Mouse (Mus musculus): Measurements from ENCODE around the gene Sorcs2. TPM values are rescaled to one million over a fixed set of nuclear protein-coding genes. Genes with fewer than 3 reads are reported as not detected.

The Sorcs2 gene
- polyA plus RNA-seq, 1 experiment, result not detected

GRCm38 (mm10) chr5:36134302-36134701 is 263.6 kb downstream of the Sorcs2 start:
- H3K4me3 ChIP-seq (ENCODE audit: insufficient read depth, low read depth, low read length), result no peak overlapping the region
- H3K27ac ChIP-seq (ENCODE audit: insufficient read depth, low read depth, low read length), result no peak overlapping the region
- 83% methylated on average over 6 of the region's 6 CpGs for WGBS
- H3K4me1 ChIP-seq (ENCODE audit: control insufficient read depth, insufficient read depth, low read length), result peaks cover 16% of the 10 kb centered on the region
- TF ChIP-seq POLR2A (IDR thresholded peaks at IDR 0.05; ENCODE audit: insufficient read depth, low read depth, low read length) (no peak), CTCF (IDR thresholded peaks at IDR 0.05; ENCODE audit: insufficient read depth, low read depth, low read length) (no peak)

DNA sequence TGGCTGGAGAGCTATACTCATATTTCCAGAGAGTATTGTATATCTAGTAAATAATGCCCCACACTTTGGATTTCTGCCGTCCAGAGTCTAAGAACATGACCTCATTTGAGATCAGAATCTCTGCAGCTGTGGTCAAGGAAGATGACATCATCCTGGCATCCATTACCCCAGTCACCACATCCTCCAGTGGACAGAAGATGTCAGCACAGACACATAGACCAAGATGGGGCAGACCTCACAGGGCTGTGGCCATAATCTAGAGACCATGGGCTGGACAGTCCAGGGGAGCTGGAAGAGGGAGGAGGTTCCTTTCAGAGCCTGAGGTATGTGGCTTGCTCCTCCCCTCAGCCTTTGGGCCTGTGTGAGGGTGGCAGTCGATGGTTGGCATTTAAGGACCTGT is 264.0 kb downstream of the Sorcs2 start:
- no peak for TF ChIP-seq CTCF (IDR thresholded peaks at IDR 0.05; ENCODE audit: insufficient read depth, low read depth, low read length)

GRCm38 (mm10) chr5:36130393-36131011 is 267.4 kb downstream of the Sorcs2 start:
- H3K4me3 ChIP-seq (ENCODE audit: insufficient read depth, low read depth, low read length), result no peak overlapping the region
- H3K27ac ChIP-seq (ENCODE audit: insufficient read depth, low read depth, low read length), result no peak overlapping the region
- 67% methylated on average over 8 of the region's 8 CpGs for WGBS
- TF ChIP-seq POLR2A (IDR thresholded peaks at IDR 0.05; ENCODE audit: insufficient read depth, low read depth, low read length) (no peak), CTCF (IDR thresholded peaks at IDR 0.05; ENCODE audit: insufficient read depth, low read depth, low read length) (no peak)
- H3K4me1 ChIP-seq (ENCODE audit: control insufficient read depth, insufficient read depth, low read length), result peaks cover 20% of the 10 kb centered on the region

More for the DNA sequence above, 264.0 kb downstream of the Sorcs2 start:
- Histone ChIP-seq H3K4me1 (ENCODE audit: control insufficient read depth, insufficient read depth, low read length) (peaks cover 20% of the 10 kb centered on the region), H3K27ac (ENCODE audit: insufficient read depth, low read depth, low read length) (no peak overlapping the region), H3K4me3 (ENCODE audit: insufficient read depth, low read depth, low read length) (no peak overlapping the region)
- WGBS, result 68% methylated on average over 2 of the region's 2 CpGs

DNA sequence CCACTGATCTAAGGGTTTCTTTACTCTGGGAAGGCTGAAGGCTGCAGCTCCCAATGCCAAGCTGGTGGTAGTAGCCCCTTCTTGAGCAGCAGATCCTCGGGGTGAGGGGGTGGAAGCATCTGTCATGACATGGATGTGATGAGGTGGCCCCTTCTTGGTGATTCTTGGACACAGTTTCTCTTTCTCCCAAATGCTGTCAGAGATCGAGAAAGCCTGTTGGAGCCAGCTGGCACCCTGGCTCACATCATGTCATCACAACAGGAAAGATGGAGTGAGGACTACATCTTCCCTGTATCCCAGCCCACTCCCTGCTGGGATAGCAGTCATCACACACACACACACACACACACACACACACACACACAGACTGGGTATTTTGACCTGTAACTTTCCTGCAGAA is 268.3 kb downstream of the Sorcs2 start:
- no peak overlapping the region for H3K27ac ChIP-seq (ENCODE audit: insufficient read depth, low read depth, low read length)
- H3K4me3 ChIP-seq (ENCODE audit: insufficient read depth, low read depth, low read length), result no peak overlapping the region
- peaks cover 25% of the 10 kb centered on the region for H3K4me1 ChIP-seq (ENCODE audit: control insufficient read depth, insufficient read depth, low read length)
- WGBS, result 47% methylated on average over 2 of the region's 2 CpGs
- TF ChIP-seq POLR2A (IDR thresholded peaks at IDR 0.05; ENCODE audit: insufficient read depth, low read depth, low read length), result no peak
- TF ChIP-seq CTCF (IDR thresholded peaks at IDR 0.05; ENCODE audit: insufficient read depth, low read depth, low read length), result no peak

DNA sequence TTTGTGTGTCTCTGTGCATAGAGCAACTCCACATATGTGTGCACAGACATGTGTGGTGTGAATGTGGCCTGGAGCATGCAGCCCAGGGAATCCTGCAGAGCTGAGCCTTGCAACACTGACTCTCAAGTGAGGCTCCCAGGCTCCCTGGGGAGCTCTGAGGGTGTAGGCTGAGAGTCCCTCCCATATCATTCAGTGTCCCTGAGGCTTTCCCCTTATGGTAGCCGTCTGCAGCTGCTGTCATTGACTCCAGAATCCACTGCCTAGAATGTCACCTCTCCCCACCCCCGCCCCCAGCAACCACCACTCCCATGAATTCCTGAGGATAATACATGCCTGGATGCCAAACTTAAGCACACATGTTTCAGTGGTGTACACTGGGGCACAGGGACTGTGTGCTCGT is 269.4 kb downstream of the Sorcs2 start:
- 54% methylated on average over 3 of the region's 3 CpGs for WGBS

DNA sequence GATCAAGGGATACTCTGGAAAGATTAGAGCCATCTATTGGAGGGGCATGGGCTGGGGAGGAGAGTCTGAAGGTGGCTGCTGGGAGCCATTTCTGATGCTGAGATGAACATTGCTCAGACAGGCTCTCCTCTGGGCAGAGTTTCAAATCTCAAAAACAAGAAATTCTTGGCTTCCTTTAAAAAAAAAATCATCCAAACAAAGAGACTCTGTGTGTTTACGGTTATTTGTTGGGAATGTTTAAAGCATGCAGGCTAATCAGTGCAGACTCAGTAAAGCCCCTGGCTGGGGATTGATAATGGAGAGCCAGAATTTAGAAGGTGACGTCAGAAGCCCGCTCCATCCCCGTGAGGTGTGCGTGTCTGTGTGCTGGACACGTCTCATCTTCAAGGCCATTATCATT is 272.9 kb downstream of the Sorcs2 start:
- no peak for TF ChIP-seq CTCF (IDR thresholded peaks at IDR 0.05; ENCODE audit: insufficient read depth, low read depth, low read length)
- TF ChIP-seq POLR2A (IDR thresholded peaks at IDR 0.05; ENCODE audit: insufficient read depth, low read depth, low read length), result no peak
- WGBS, result 67% methylated on average over 6 of the region's 6 CpGs
- peaks cover 38% of the 10 kb centered on the region for H3K4me1 ChIP-seq (ENCODE audit: control insufficient read depth, insufficient read depth, low read length)
- H3K4me3 ChIP-seq (ENCODE audit: insufficient read depth, low read depth, low read length), result no peak overlapping the region
- H3K27ac ChIP-seq (ENCODE audit: insufficient read depth, low read depth, low read length), result no peak overlapping the region

More for the DNA sequence above, 269.4 kb downstream of the Sorcs2 start:
- no peak for TF ChIP-seq POLR2A (IDR thresholded peaks at IDR 0.05; ENCODE audit: insufficient read depth, low read depth, low read length)
- TF ChIP-seq CTCF (IDR thresholded peaks at IDR 0.05; ENCODE audit: insufficient read depth, low read depth, low read length), result no peak
- Histone ChIP-seq H3K4me1 (ENCODE audit: control insufficient read depth, insufficient read depth, low read length) (peaks cover 32% of the 10 kb centered on the region), H3K4me3 (ENCODE audit: insufficient read depth, low read depth, low read length) (no peak overlapping the region), H3K27ac (ENCODE audit: insufficient read depth, low read depth, low read length) (no peak overlapping the region)

- no peak overlapping the region for H3K4me3 ChIP-seq (ENCODE audit: insufficient read depth, low read depth, low read length)
- WGBS, result 64% methylated on average over 10 of the region's 10 CpGs
- no peak overlapping the region for H3K27ac ChIP-seq (ENCODE audit: insufficient read depth, low read depth, low read length)
- no peak for TF ChIP-seq CTCF (IDR thresholded peaks at IDR 0.05; ENCODE audit: insufficient read depth, low read depth, low read length)
- no peak for TF ChIP-seq POLR2A (IDR thresholded peaks at IDR 0.05; ENCODE audit: insufficient read depth, low read depth, low read length)
- peaks cover 27% of the 10 kb centered on the region for H3K4me1 ChIP-seq (ENCODE audit: control insufficient read depth, insufficient read depth, low read length)
Observed at GRCm38 (mm10) chr5:36122987-36123386, 275.0 kb downstream of the Sorcs2 start.

DNA sequence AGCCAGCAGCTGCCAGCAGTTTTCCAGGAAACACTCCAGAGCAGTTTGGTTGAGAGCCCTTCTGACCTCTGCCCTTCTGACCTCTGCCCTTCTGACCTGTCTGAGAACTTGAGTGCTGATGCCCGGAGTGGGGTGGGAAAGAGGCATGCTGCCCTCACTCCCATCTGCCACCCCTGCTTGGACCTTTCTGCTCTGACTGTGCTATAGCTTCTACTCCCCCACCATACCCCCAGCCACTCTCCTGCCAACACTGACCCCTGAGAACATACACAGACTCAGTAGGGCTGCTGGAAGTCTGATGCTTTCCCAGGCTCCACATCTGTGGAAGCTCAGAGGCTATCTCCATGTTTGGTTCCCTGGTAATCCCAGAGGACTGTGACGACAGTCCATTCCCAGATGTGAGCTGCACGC is 277.0 kb downstream of the Sorcs2 start:
- Histone ChIP-seq H3K27ac (ENCODE audit: insufficient read depth, low read depth, low read length) (no peak overlapping the region), H3K4me1 (ENCODE audit: control insufficient read depth, insufficient read depth, low read length) (peaks cover 27% of the 10 kb centered on the region), H3K4me3 (ENCODE audit: insufficient read depth, low read depth, low read length) (no peak overlapping the region)
- no peak for TF ChIP-seq POLR2A (IDR thresholded peaks at IDR 0.05; ENCODE audit: insufficient read depth, low read depth, low read length)
- WGBS, result 73% methylated on average over 3 of the region's 3 CpGs

DNA sequence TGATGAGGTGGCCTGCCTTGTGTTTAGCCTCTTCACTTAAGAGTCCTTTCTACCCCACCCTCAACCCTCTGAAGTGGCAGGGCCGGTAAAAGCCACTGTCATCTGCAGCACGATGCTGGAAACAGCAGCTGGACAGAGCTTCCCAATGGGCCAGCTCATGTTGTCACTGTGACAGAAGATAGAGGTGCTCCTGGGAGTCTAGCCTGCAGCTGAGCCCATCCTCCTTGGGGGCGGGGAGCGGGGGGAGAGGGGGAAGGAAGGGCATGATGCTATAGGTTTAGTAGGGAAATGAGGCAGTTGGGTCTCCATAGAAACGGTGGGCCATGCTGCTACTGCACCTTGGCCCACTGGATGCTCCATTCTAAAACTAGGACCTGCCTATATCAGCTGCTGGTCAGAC is 279.9 kb downstream of the Sorcs2 start:
- 65% methylated on average over 5 of the region's 5 CpGs for WGBS
- Histone ChIP-seq H3K27ac (ENCODE audit: insufficient read depth, low read depth, low read length) (no peak overlapping the region), H3K4me1 (ENCODE audit: control insufficient read depth, insufficient read depth, low read length) (peaks cover 17% of the 10 kb centered on the region), H3K4me3 (ENCODE audit: insufficient read depth, low read depth, low read length) (no peak overlapping the region)
- TF ChIP-seq CTCF (IDR thresholded peaks at IDR 0.05; ENCODE audit: insufficient read depth, low read depth, low read length) (no peak), POLR2A (IDR thresholded peaks at IDR 0.05; ENCODE audit: insufficient read depth, low read depth, low read length) (no peak)

GRCm38 (mm10) chr5:36115519-36115918 is 282.4 kb downstream of the Sorcs2 start:
- Histone ChIP-seq H3K4me3 (ENCODE audit: insufficient read depth, low read depth, low read length) (no peak overlapping the region), H3K27ac (ENCODE audit: insufficient read depth, low read depth, low read length) (no peak overlapping the region), H3K4me1 (ENCODE audit: control insufficient read depth, insufficient read depth, low read length) (peaks cover 15% of the 10 kb centered on the region)
- TF ChIP-seq CTCF (IDR thresholded peaks at IDR 0.05; ENCODE audit: insufficient read depth, low read depth, low read length) (no peak), POLR2A (IDR thresholded peaks at IDR 0.05; ENCODE audit: insufficient read depth, low read depth, low read length) (no peak)
- 72% methylated on average over 7 of the region's 7 CpGs for WGBS

Data from olfactory bulb, adult 2 months (tissue).